Mouse (Mus musculus) CH12.LX (cell line): ENCODE results near the gene Ndufa4l2. TPM values are rescaled to one million over a fixed set of nuclear protein-coding genes. Genes with fewer than 3 reads are reported as not detected.

Source experiments
- DNase-seq: peaks from one replicate; pipeline ENCODE4 v3.0.0-alpha.2; 2013; ENCODE audit errors: extremely low read depth
- H3K27ac ChIP-seq: 2 replicates; pipeline ENCODE4 v1.5.1; 2012; ENCODE audit warnings: low read depth, mild to moderate bottlenecking, control low read depth, moderate library complexity; ENCODE audit not compliant: insufficient read depth
- H3K27me3 ChIP-seq: replicated peaks from 2 replicates; pipeline ENCODE3; 2012; ENCODE audit warnings: inconsistent platforms
- H3K36me3 ChIP-seq, 2 experiments: replicated peaks in 1 of 2; 2 replicates each; pipeline versions ENCODE3 to v1.6.1; 2012; ENCODE audit warnings: inconsistent platforms in 1 of 2, low read length in 1 of 2, mild to moderate bottlenecking in 1 of 2, mixed read lengths in 1 of 2, moderate library complexity in 1 of 2; ENCODE audit not compliant: control insufficient read depth in 1 of 2, insufficient read depth in 1 of 2
- H3K4me1 ChIP-seq, 2 experiments: 2 replicates each; pipeline ENCODE4 v1.6.1; 2012; ENCODE audit warnings: inconsistent platforms in 1 of 2, moderate library complexity in 1 of 2; ENCODE audit not compliant: insufficient read depth in 2 of 2, control insufficient read depth in 1 of 2
- H3K4me2 ChIP-seq: 2 replicates; pipeline ENCODE4 v1.6.1; 2012; ENCODE audit warnings: low read depth, mild to moderate bottlenecking, control low read depth; ENCODE audit not compliant: poor library complexity, insufficient read depth, severe bottlenecking
- H3K4me3 ChIP-seq, 3 experiments: fragments of 150-350 bp in 1 of 3; sonication (generic) in 1 of 3; replicated peaks in 1 of 3; 2 replicates each; pipeline versions ENCODE3 to v1.5.1; 2011 to 2012; ENCODE audit warnings: low read depth in 2 of 3, low read length in 2 of 3, mild to moderate bottlenecking in 2 of 3, moderate library complexity in 2 of 3, control low read depth in 1 of 3, improper control_type of control experiment in 1 of 3, inconsistent platforms in 1 of 3, mixed read lengths in 1 of 3; ENCODE audit not compliant: poor library complexity in 1 of 3
- H3K79me2 ChIP-seq: replicated peaks from 2 replicates; pipeline ENCODE4 v1.6.1; 2012; ENCODE audit warnings: mild to moderate bottlenecking, moderate library complexity; ENCODE audit not compliant: control insufficient read depth, poor library complexity, insufficient read depth, severe bottlenecking; ENCODE audit errors: extremely low read depth
- H3K9ac ChIP-seq: 2 replicates; pipeline ENCODE4 v1.6.1; 2012; ENCODE audit warnings: low read depth, mild to moderate bottlenecking, control low read depth, moderate library complexity; ENCODE audit not compliant: insufficient read depth
- H3K9me3 ChIP-seq: replicated peaks from 2 replicates; pipeline ENCODE3; 2012; ENCODE audit warnings: low read length, inconsistent platforms, mixed read lengths
- BHLHE40 ChIP-seq: IDR thresholded peaks from 2 replicates; pipeline ENCODE4 v1.6.1; 2011; ENCODE audit warnings: mild to moderate bottlenecking, low read depth, low read length, improper control_type of control experiment
- CHD1 ChIP-seq: IDR thresholded peaks from 2 replicates; pipeline ENCODE4 v1.6.1; 2012; ENCODE audit warnings: low read depth, low read length, improper control_type of control experiment, inconsistent platforms
- CHD2 ChIP-seq: IDR thresholded peaks from 2 replicates; pipeline ENCODE4 v1.6.1; 2011; ENCODE audit warnings: low read length, improper control_type of control experiment
- CTCF ChIP-seq, 2 experiments: IDR thresholded peaks in 1 of 2; conservative IDR thresholded peaks in 1 of 2; 2 replicates each; pipeline ENCODE4 v1.5.1; 2011 to 2012; ENCODE audit warnings: low read depth in 2 of 2, low read length in 2 of 2, improper control_type of control experiment in 1 of 2, inconsistent platforms in 1 of 2, mild to moderate bottlenecking in 1 of 2, moderate library complexity in 1 of 2
- ELF1 ChIP-seq: IDR thresholded peaks from 2 replicates; pipeline ENCODE4 v1.6.1; 2014; ENCODE audit warnings: low read depth, mild to moderate bottlenecking, inconsistent platforms, low read length, improper control_type of control experiment
- EP300 ChIP-seq: IDR thresholded peaks from 2 replicates; pipeline ENCODE4 v1.6.1; 2011; ENCODE audit warnings: low read length, improper control_type of control experiment
- IRF4 ChIP-seq: IDR thresholded peaks from 2 replicates; pipeline ENCODE4 v1.6.1; 2014; ENCODE audit warnings: low read depth, mild to moderate bottlenecking, inconsistent platforms, low read length, improper control_type of control experiment
- JUN ChIP-seq: IDR thresholded peaks from 2 replicates; pipeline ENCODE4 v1.6.1; 2011; ENCODE audit warnings: low read depth, mild to moderate bottlenecking, low read length, improper control_type of control experiment, moderate library complexity; ENCODE audit not compliant: insufficient read depth
- KAT2A ChIP-seq: IDR thresholded peaks from 2 replicates; pipeline ENCODE4 v1.6.1; 2012; ENCODE audit warnings: low read length, improper control_type of control experiment, inconsistent platforms; ENCODE audit not compliant: insufficient replicate concordance
- MAFK ChIP-seq: IDR thresholded peaks from 2 replicates; pipeline ENCODE4 v1.6.1; 2011; ENCODE audit warnings: low read length, improper control_type of control experiment; ENCODE audit not compliant: insufficient replicate concordance
- MAX ChIP-seq: IDR thresholded peaks from 2 replicates; pipeline ENCODE4 v1.6.1; 2011; ENCODE audit warnings: low read length, improper control_type of control experiment
- MYC ChIP-seq: IDR thresholded peaks from 2 replicates; pipeline ENCODE4 v1.6.1; 2011; ENCODE audit warnings: low read depth, mild to moderate bottlenecking, improper control_type of control experiment, low read length
- NELFE ChIP-seq: IDR thresholded peaks from 2 replicates; pipeline ENCODE4 v1.6.1; 2011; ENCODE audit warnings: low read depth, low read length, improper control_type of control experiment
- NRF1 ChIP-seq: IDR thresholded peaks from 2 replicates; pipeline ENCODE4 v1.6.1; 2014; ENCODE audit warnings: low read depth, mild to moderate bottlenecking, inconsistent platforms, low read length, improper control_type of control experiment, moderate library complexity
- PAX5 ChIP-seq: IDR thresholded peaks from 2 replicates; pipeline ENCODE4 v1.6.1; 2012; ENCODE audit warnings: low read length, inconsistent platforms, mixed read lengths
- POLR2A ChIP-seq: IDR thresholded peaks from 2 replicates; pipeline ENCODE4 v1.6.1; 2011; ENCODE audit warnings: low read depth, mild to moderate bottlenecking, improper control_type of control experiment, low read length
- POLR2AphosphoS2 ChIP-seq: IDR thresholded peaks from 2 replicates; pipeline ENCODE4 v1.6.1; 2011; ENCODE audit warnings: low read depth, low read length, improper control_type of control experiment
- RCOR1 ChIP-seq: conservative IDR thresholded peaks from 2 replicates; pipeline ENCODE4 v1.6.1; 2012; ENCODE audit warnings: low read depth, mild to moderate bottlenecking, inconsistent platforms, low read length, improper control_type of control experiment
- TBP ChIP-seq: conservative IDR thresholded peaks from 2 replicates; pipeline ENCODE4 v1.6.1; 2011; ENCODE audit warnings: low read depth, low read length, improper control_type of control experiment
- TCF12 ChIP-seq: IDR thresholded peaks from 2 replicates; pipeline ENCODE4 v1.6.1; 2014; ENCODE audit warnings: low read depth, mild to moderate bottlenecking, inconsistent platforms, low read length, improper control_type of control experiment
- UBTF ChIP-seq: IDR thresholded peaks from 2 replicates; pipeline ENCODE4 v1.6.1; 2012; ENCODE audit warnings: low read depth, mild to moderate bottlenecking, inconsistent platforms, low read length, improper control_type of control experiment, moderate library complexity
- ZC3H11A ChIP-seq: IDR thresholded peaks from 2 replicates; pipeline ENCODE4 v1.6.1; 2012; ENCODE audit warnings: low read depth, mild to moderate bottlenecking, inconsistent platforms, low read length, improper control_type of control experiment
- ZKSCAN1 ChIP-seq: IDR thresholded peaks from 2 replicates; pipeline ENCODE4 v1.6.1; 2012; ENCODE audit warnings: low read depth, inconsistent platforms, low read length, improper control_type of control experiment, borderline replicate concordance
- ZNF384 ChIP-seq: IDR thresholded peaks from 2 replicates; pipeline ENCODE4 v1.6.1; 2012; ENCODE audit warnings: low read depth, low read length, improper control_type of control experiment, inconsistent platforms
- dilution Hi-C: fragments of 300-500 bp; cut with MboI; formaldehyde crosslinking; loops from 2 replicates; pipeline ENCODE4 v1.14.3; 2020; ENCODE audit warnings: low sequenced_read_pairs; ENCODE audit not compliant: extremely low pct_unique_long_range_greater_than_20kb, extremely low pct_ligation_motif_present
- in situ Hi-C: fragments of 300-500 bp; cut with MboI; formaldehyde crosslinking; loops from 3 replicates; pipeline ENCODE4 v1.14.3; 2019; ENCODE audit warnings: low sequenced_read_pairs, low pct_ligation_motif_present, low pct_unique_long_range_greater_than_20kb, mixed read lengths
- polyA plus RNA-seq: library from polyadenylated mRNA; unstranded; fragments of >175 nt; gene quantifications from 2 replicates; pipeline ENCODE4 v1.2.1, GENCODE M21; 2012; ENCODE audit warnings: low read depth; ENCODE audit not compliant: insufficient read length
- total RNA-seq, 2 experiments: library from RNA; depleted of rRNA; stranded (reverse); fragments of 300-350 nt in 1 of 2; fragments of >200 nt in 1 of 2; gene quantifications; 2 replicates each; pipeline ENCODE4 v1.2.3; 2012 to 2014

Gene Ndufa4l2
- total and polyA plus RNA-seq, 3 experiments = 0.47 TPM; not detected in 2

DNA sequence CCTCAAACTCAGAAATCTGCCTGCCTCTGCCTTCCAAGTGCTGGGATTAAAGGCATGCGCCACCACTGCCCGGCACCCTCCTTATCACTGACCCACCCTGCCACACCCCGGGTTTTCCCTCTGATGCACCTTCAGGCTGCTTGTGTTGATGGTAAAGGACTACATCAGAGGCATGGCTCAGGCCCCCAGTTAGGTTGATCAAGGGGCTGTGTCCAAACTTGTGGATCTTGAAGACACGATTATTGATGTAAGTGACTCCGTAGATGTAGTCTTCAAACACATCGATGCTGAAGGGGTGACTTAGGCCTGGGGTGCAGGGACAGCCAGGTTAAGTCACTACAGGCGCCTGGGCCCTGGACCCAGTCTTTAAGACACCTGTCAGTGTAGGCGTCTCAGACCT is 26.7 kb downstream of the Ndufa4l2 start:
- Histone ChIP-seq H3K36me3 (peaks cover 60 to 65% of the 10 kb centered on the region in 2 experiments), H3K4me3 (no peak overlapping the region)
- no peak for DNase-seq
- no peak for TF ChIP-seq POLR2AphosphoS2
- no peak for TF ChIP-seq POLR2A
- no peak for TF ChIP-seq CHD1
- no peak for TF ChIP-seq MYC
- TF ChIP-seq BHLHE40 = no peak
- no peak for TF ChIP-seq MAX
- no peak for TF ChIP-seq NRF1
- TF ChIP-seq EP300 = no peak
- TF ChIP-seq IRF4 = no peak
- TF ChIP-seq ZNF384 = no peak
- TF ChIP-seq PAX5 = no peak
- no peak for TF ChIP-seq UBTF
- TF ChIP-seq CTCF (conservative IDR thresholded peaks at IDR 0.05 in 1 of 2, IDR thresholded peaks at IDR 0.05 in 1 of 2; ENCODE audit: low read depth in 2 of 2, low read length in 2 of 2) = no peak
- TF ChIP-seq JUN = no peak
- no peak for TF ChIP-seq ZKSCAN1
- TF ChIP-seq, all 38 proteins: peak for 0
- in situ Hi-C loops = loop anchor here (5.0 kb wide), 1 partner anchor 34 kb away; no protein-coding TSS in a partner anchor
- dilution Hi-C loops = no loop called here
- H3K4me1 ChIP-seq = peaks cover 4 to 9% of the 10 kb centered on the region in 2 experiments; a peak in 3 of 4 replicates
- no peak overlapping the region for H3K27ac ChIP-seq
- no peak overlapping the region for H3K9ac ChIP-seq
- H3K4me2 ChIP-seq = no peak overlapping the region
- H3K27me3 ChIP-seq = peaks cover 1% of the 10 kb centered on the region
- H3K9me3 ChIP-seq = no peaks in the 10 kb centered on the region
- no peaks in the 10 kb centered on the region for H3K79me2 ChIP-seq

DNA sequence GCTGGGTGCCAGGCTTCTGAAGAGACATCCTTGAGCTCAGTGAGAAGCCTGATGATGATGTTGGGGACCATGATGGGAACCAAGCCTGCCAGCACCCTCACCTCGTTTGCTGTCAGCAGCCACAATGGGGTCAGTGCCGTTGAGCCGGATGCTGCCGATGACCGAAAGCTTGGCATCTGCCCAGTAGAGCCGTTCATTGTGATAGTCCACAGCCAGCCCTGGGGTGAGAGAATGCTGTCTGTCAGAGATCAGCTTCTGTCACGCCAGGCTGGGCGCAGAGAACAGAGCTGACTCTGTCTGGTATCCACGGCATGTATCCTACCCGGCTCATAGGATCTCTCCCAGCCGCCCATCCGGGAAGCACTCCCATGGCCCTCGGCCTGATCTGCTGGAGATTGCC is 27.3 kb downstream of the Ndufa4l2 start:
- no peaks in the 10 kb centered on the region for H3K79me2 ChIP-seq
- DNase-seq = no peak
- no peaks in the 10 kb centered on the region for H3K9me3 ChIP-seq
- H3K4me2 ChIP-seq = no peak overlapping the region
- no peak for TF ChIP-seq CTCF (conservative IDR thresholded peaks at IDR 0.05 in 1 of 2, IDR thresholded peaks at IDR 0.05 in 1 of 2; ENCODE audit: low read depth in 2 of 2, low read length in 2 of 2)
- TF ChIP-seq PAX5 = no peak
- no peak for TF ChIP-seq RCOR1
- TF ChIP-seq MYC = no peak
- no peak for TF ChIP-seq ELF1
- TF ChIP-seq MAX = no peak
- TF ChIP-seq NELFE = no peak
- TF ChIP-seq TBP = no peak
- no peak for TF ChIP-seq ZNF384
- no peak for TF ChIP-seq IRF4
- no peak for TF ChIP-seq KAT2A
- no peak for TF ChIP-seq MAFK
- TF ChIP-seq BHLHE40 = no peak
- TF ChIP-seq ZC3H11A = no peak
- TF ChIP-seq TCF12 = no peak
- TF ChIP-seq JUN = no peak
- no peak for TF ChIP-seq POLR2A
- TF ChIP-seq CHD2 = no peak
- H3K27ac ChIP-seq = no peak overlapping the region
- H3K4me3 ChIP-seq = no peak overlapping the region
- H3K4me1 ChIP-seq = peaks cover 4 to 5% of the 10 kb centered on the region in 2 experiments; a peak in 3 of 4 replicates
- H3K36me3 ChIP-seq = peaks cover 66 to 71% of the 10 kb centered on the region in 2 experiments
- in situ Hi-C loops = loop anchor here (5.0 kb wide), 1 partner anchor 35 kb away; no protein-coding TSS in a partner anchor
- H3K9ac ChIP-seq = no peak overlapping the region
- peaks cover under 1% of the 10 kb centered on the region for H3K27me3 ChIP-seq
- dilution Hi-C loops = no loop called here
